Mouse (Mus musculus): ENCODE measurements around the gene Hfe2. TPM values are rescaled to one million over a fixed set of nuclear protein-coding genes. Genes with fewer than 3 reads are reported as not detected.

Gene Hfe2
- total RNA-seq (2023) = not detected in 4 replicates

GRCm38 (mm10) chr3:96524914-96525313, at the start of gene Hfe2:
TSS of gene Hfe2 (plus strand) at chr3:96525172.

GRCm38 (mm10) chr3:96557694-96558093, 32.7 kb downstream of the Hfe2 start, which contains the start of gene Txnip:
TSS of gene Txnip (plus strand) at chr3:96557957.

GRCm38 (mm10) chr3:96576690-96577541, 51.9 kb downstream of the Hfe2 start, which contains the start of gene Gm16253:
TSS of gene Gm16253 (plus strand) at chr3:96576984.

Other genes with a start within 250 kb of the Hfe2 start
- gene Fcgr1, start 231.2 kb upstream of the Hfe2 start, total RNA-seq (2023) = 0.30 to 1.0 TPM (median 0.38 TPM) in 4 replicates
- not detected in 4 replicates for gene BC107364, start 72.9 kb upstream of the Hfe2 start, total RNA-seq (2023)
- 675 to 848 TPM (median 779 TPM) in 4 replicates for gene Txnip, start 32.8 kb downstream of the Hfe2 start, total RNA-seq (2023)
- gene Gm16253, start 51.8 kb downstream of the Hfe2 start, total RNA-seq (2023) = not detected in 4 replicates
- 26.1 to 38.5 TPM (median 30.1 TPM) in 4 replicates for gene Polr3gl, start 69.0 kb downstream of the Hfe2 start, total RNA-seq (2023)
- not detected in 4 replicates for gene Ankrd34a, start 71.5 kb downstream of the Hfe2 start, total RNA-seq (2023)
- 0.27 to 0.91 TPM (median 0.36 TPM) in 4 replicates for gene Lix1l, start 76.0 kb downstream of the Hfe2 start, total RNA-seq (2023)
- gene Rbm8a, start 104.8 kb downstream of the Hfe2 start, total RNA-seq (2023) = 76.7 to 110 TPM (median 95.7 TPM) in 4 replicates
- 19.4 to 26.2 TPM (median 23.9 TPM) in 4 replicates for gene Pex11b, start 110.2 kb downstream of the Hfe2 start, total RNA-seq (2023)
- gene Gm42957, start 110.3 kb downstream of the Hfe2 start, total RNA-seq (2023) = 0.16 TPM in 1 of 4 replicates, not detected in the others
- 1.9 to 3.3 TPM (median 2.8 TPM) in 4 replicates for gene Itga10, start 120.4 kb downstream of the Hfe2 start, total RNA-seq (2023)
- gene Ankrd35, start 145.0 kb downstream of the Hfe2 start, total RNA-seq (2023) = 0.91 TPM in 1 of 4 replicates, not detected in the others
- 36.6 to 48.0 TPM (median 39.6 TPM) in 4 replicates for gene Pias3, start 171.2 kb downstream of the Hfe2 start, total RNA-seq (2023)
- gene Nudt17, start 183.4 kb downstream of the Hfe2 start, total RNA-seq (2023) = 0.46 to 0.54 TPM (median 0.53 TPM) in 3 of 4 replicates, not detected in the other
- 47.6 to 55.2 TPM (median 53.7 TPM) in 4 replicates for gene Polr3c, start 202.5 kb downstream of the Hfe2 start, total RNA-seq (2023)
- gene Rnf115, start 202.5 kb downstream of the Hfe2 start, total RNA-seq (2023) = 49.3 to 55.1 TPM (median 52.3 TPM) in 4 replicates